Mouse (Mus musculus): ENCODE results near the gene Pla2g2f. TPM values are rescaled to one million over a fixed set of nuclear protein-coding genes. Genes with fewer than 3 reads are reported as not detected.

Pla2g2f gene
- polyA plus RNA-seq, 1 experiment: 0.69 TPM

DNA sequence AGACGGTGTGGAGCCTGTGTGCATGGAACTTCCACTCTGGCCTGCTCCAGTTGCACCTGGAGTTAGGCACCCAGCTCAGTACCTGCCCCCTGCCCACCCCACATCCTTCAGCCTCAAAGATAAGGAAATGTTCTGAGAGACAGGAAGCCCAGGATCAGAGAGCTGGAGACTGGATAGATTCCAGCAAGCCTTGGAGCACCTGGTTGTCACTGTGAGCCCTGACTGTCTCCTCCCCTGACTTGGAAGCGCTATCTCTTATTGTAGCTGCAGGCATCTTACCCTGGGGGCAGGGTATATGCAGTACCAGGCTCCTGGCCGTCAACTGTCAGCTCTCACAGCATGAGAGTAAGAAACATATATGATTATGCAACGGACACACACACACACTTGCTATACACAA lies 2.0 kb downstream of the Pla2g2f start:
- WGBS: 50% methylated on average over 4 of the region's 4 CpGs
- no peaks in the 10 kb centered on the region for H3K27me3 ChIP-seq (ENCODE audit: control insufficient read depth, insufficient read depth, low read length)
- H3K4me1 ChIP-seq (ENCODE audit: control insufficient read depth, insufficient read depth, low read length): peaks cover 12% of the 10 kb centered on the region; the same call in 1 of the 2 replicates
- TF ChIP-seq CTCF (IDR thresholded peaks at IDR 0.05; ENCODE audit: borderline replicate concordance, insufficient read depth, low read depth, low read length) (no peak), POLR2A (IDR thresholded peaks at IDR 0.05; ENCODE audit: borderline replicate concordance, insufficient read depth, low read length) (no peak)
- H3K4me3 ChIP-seq (replicated peaks; ENCODE audit: insufficient read depth, low read depth, low read length): no peak overlapping the region
- no peak overlapping the region for H3K27ac ChIP-seq (ENCODE audit: insufficient read depth, low read length)
- no peak for DNase-seq

DNA sequence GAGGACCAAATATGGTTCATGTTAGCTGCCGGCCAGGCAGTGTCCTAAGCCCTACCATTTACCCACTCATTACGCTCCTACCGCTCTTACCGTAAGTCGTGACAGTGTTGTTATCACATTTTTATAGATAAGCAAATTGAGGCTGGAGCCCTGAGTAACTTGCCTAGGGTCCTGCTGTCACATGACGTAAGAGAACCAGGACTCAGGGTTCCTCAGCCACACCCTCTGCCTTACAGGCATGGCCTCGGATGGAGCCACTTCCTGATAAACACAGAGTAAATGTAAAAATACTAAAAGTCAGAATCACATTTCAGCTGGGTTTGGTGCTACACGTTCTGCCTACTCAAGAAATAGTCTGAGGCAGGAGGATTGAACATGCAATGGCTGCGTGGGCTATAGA lies 3.0 kb downstream of the Pla2g2f start:
- TF ChIP-seq POLR2A (IDR thresholded peaks at IDR 0.05; ENCODE audit: borderline replicate concordance, insufficient read depth, low read length): no peak
- TF ChIP-seq CTCF (IDR thresholded peaks at IDR 0.05; ENCODE audit: borderline replicate concordance, insufficient read depth, low read depth, low read length): no peak
- WGBS: 97% methylated on average over 9 of the region's 9 CpGs
- H3K4me1 ChIP-seq (ENCODE audit: control insufficient read depth, insufficient read depth, low read length): peaks cover 12% of the 10 kb centered on the region; the same call in 1 of the 2 replicates

DNA sequence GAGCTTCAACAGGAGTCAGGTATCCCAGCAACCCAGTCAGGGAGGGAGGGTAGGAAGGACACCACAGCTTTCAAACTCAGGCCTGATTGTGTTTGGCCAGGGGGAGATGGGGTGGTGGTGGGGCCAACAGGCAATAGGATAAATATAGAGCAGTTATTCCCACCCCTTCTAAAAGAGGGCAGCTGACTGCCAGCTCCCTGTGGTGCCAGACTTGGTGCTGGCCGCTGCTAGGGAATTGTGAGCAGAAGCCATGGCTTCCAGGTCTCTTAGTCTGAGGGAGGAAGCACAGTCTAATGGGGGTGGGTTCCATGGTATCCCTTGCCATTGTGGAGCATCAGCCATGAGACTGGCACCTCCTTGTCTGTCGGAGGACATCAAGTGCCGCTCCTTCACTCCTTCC lies 3.8 kb downstream of the Pla2g2f start:
- no peak for TF ChIP-seq POLR2A (IDR thresholded peaks at IDR 0.05; ENCODE audit: borderline replicate concordance, insufficient read depth, low read length)
- no peak for TF ChIP-seq CTCF (IDR thresholded peaks at IDR 0.05; ENCODE audit: borderline replicate concordance, insufficient read depth, low read depth, low read length)
- Histone ChIP-seq H3K4me1 (ENCODE audit: control insufficient read depth, insufficient read depth, low read length) (peaks cover 12% of the 10 kb centered on the region; the same call in 1 of the 2 replicates), H3K27ac (ENCODE audit: insufficient read depth, low read length) (no peak overlapping the region), H3K27me3 (ENCODE audit: control insufficient read depth, insufficient read depth, low read length) (no peaks in the 10 kb centered on the region), H3K4me3 (replicated peaks; ENCODE audit: insufficient read depth, low read depth, low read length) (no peak overlapping the region)
- no peak for DNase-seq
- 66% methylated on average over 3 of the region's 3 CpGs for WGBS

More for the DNA sequence above, 3.0 kb downstream of the Pla2g2f start:
- no peak for DNase-seq
- Histone ChIP-seq H3K27me3 (ENCODE audit: control insufficient read depth, insufficient read depth, low read length) (no peaks in the 10 kb centered on the region), H3K27ac (ENCODE audit: insufficient read depth, low read length) (no peak overlapping the region), H3K4me3 (replicated peaks; ENCODE audit: insufficient read depth, low read depth, low read length) (no peak overlapping the region)

- 96% methylated on average over 6 of the region's 6 CpGs for whole genome bisulfite sequencing
- Histone ChIP-seq H3K4me3 (replicated peaks; ENCODE audit: insufficient read depth, low read depth, low read length) (no peak overlapping the region), H3K4me1 (ENCODE audit: control insufficient read depth, insufficient read depth, low read length) (peaks cover 12% of the 10 kb centered on the region; the same call in 1 of the 2 replicates), H3K27me3 (ENCODE audit: control insufficient read depth, insufficient read depth, low read length) (no peaks in the 10 kb centered on the region), H3K27ac (ENCODE audit: insufficient read depth, low read length) (no peak overlapping the region)
- no peak for TF ChIP-seq POLR2A (IDR thresholded peaks at IDR 0.05; ENCODE audit: borderline replicate concordance, insufficient read depth, low read length)
- TF ChIP-seq CTCF (IDR thresholded peaks at IDR 0.05; ENCODE audit: borderline replicate concordance, insufficient read depth, low read depth, low read length): no peak
- no peak for DNase-seq
These were observed 4.8 kb downstream of the Pla2g2f start for GRCm38 (mm10) chr4:138752603-138753002.

- Histone ChIP-seq H3K27ac (ENCODE audit: insufficient read depth, low read length) (no peak overlapping the region), H3K4me3 (replicated peaks; ENCODE audit: insufficient read depth, low read depth, low read length) (no peak overlapping the region), H3K27me3 (ENCODE audit: control insufficient read depth, insufficient read depth, low read length) (no peaks in the 10 kb centered on the region), H3K4me1 (ENCODE audit: control insufficient read depth, insufficient read depth, low read length) (no peaks in the 10 kb centered on the region; the same call in 1 of the 2 replicates)
- TF ChIP-seq CTCF (IDR thresholded peaks at IDR 0.05; ENCODE audit: borderline replicate concordance, insufficient read depth, low read depth, low read length) (peak; percentile 83), POLR2A (IDR thresholded peaks at IDR 0.05; ENCODE audit: borderline replicate concordance, insufficient read depth, low read length) (no peak)
- 58% methylated on average over 8 of the region's 8 CpGs for WGBS
- DNase-seq: peak; percentile 57 to 63
These were observed 8.9 kb downstream of the Pla2g2f start for GRCm38 (mm10) chr4:138748369-138749072.

DNA sequence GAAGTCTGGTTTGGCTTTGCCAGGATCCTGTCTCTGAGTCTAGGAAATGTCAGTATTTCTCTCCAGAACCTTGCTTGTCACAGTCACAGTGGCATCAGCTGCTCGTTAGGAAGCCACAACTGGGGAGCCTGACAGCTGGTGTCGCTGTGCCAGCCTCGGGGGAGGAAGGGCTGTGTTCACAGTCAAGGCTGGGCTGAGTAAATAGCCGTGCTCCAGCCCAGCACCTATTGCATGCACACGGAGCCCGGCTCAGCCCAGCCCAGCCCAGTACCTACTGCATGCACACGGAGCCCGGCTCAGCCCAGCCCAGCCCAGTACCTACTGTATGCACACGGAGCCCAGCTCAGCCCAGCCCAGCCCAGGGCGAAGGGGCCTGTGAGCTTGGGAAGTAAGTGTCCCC lies 9.6 kb downstream of the Pla2g2f start:
- DNase-seq: no peak
- Histone ChIP-seq H3K27me3 (ENCODE audit: control insufficient read depth, insufficient read depth, low read length) (no peaks in the 10 kb centered on the region), H3K4me3 (replicated peaks; ENCODE audit: insufficient read depth, low read depth, low read length) (no peak overlapping the region), H3K4me1 (ENCODE audit: control insufficient read depth, insufficient read depth, low read length) (no peaks in the 10 kb centered on the region), H3K27ac (ENCODE audit: insufficient read depth, low read length) (no peak overlapping the region)
- TF ChIP-seq CTCF (IDR thresholded peaks at IDR 0.05; ENCODE audit: borderline replicate concordance, insufficient read depth, low read depth, low read length) (no peak), POLR2A (IDR thresholded peaks at IDR 0.05; ENCODE audit: borderline replicate concordance, insufficient read depth, low read length) (no peak)
- 50% methylated on average over 10 of the region's 10 CpGs for WGBS

- DNase-seq: no peak
- no peaks in the 10 kb centered on the region for H3K4me1 ChIP-seq (ENCODE audit: control insufficient read depth, insufficient read depth, low read length)
- no peaks in the 10 kb centered on the region for H3K27me3 ChIP-seq (ENCODE audit: control insufficient read depth, insufficient read depth, low read length)
- H3K27ac ChIP-seq (ENCODE audit: insufficient read depth, low read length): no peak overlapping the region
- no peak overlapping the region for H3K4me3 ChIP-seq (replicated peaks; ENCODE audit: insufficient read depth, low read depth, low read length)
- TF ChIP-seq POLR2A (IDR thresholded peaks at IDR 0.05; ENCODE audit: borderline replicate concordance, insufficient read depth, low read length) (no peak), CTCF (IDR thresholded peaks at IDR 0.05; ENCODE audit: borderline replicate concordance, insufficient read depth, low read depth, low read length) (no peak)
- 82% methylated on average over 9 of the region's 9 CpGs for WGBS
These were observed 10.6 kb downstream of the Pla2g2f start for GRCm38 (mm10) chr4:138746866-138747265.

DNA sequence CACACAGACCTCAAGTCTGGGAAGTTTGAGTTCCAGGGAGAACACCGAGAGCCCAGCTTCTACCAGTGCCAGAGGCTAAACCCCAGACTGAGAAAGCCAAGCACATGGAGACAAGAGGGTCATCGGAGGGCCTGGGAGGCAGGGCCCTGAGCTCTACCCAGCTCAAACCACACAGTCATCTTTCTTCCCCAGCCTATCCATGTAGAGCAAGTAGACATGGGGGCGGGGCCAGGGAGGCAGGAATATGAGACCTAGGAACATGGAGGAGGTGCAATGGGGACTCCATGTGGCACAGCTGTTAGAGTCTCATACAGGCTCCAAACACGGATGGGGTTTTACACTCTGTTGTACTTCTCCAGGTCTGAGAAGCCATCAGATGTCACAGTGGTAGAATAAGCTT lies 11.5 kb downstream of the Pla2g2f start:
- Histone ChIP-seq H3K27me3 (ENCODE audit: control insufficient read depth, insufficient read depth, low read length) (no peaks in the 10 kb centered on the region), H3K27ac (ENCODE audit: insufficient read depth, low read length) (no peak overlapping the region), H3K4me1 (ENCODE audit: control insufficient read depth, insufficient read depth, low read length) (no peaks in the 10 kb centered on the region), H3K4me3 (replicated peaks; ENCODE audit: insufficient read depth, low read depth, low read length) (no peak overlapping the region)
- WGBS: 80% methylated on average over 4 of the region's 4 CpGs
- DNase-seq: no peak
- TF ChIP-seq POLR2A (IDR thresholded peaks at IDR 0.05; ENCODE audit: borderline replicate concordance, insufficient read depth, low read length): no peak
